Mouse (Mus musculus): ENCODE measurements around the gene Pcgf2. TPM values are rescaled to one million over a fixed set of nuclear protein-coding genes. Genes with fewer than 3 reads are reported as not detected.

The Pcgf2 gene
- total RNA-seq, 1 experiment = 20.1 TPM

- in situ Hi-C loops (cut with MboI; ENCODE audit: low sequenced_read_pairs in 2 of 2, unreplicated experiment in 2 of 2) = loop anchor here in 1 of 2 experiments (10.0 kb wide), 1 partner anchor 65 kb away; no protein-coding TSS in a partner anchor
- Histone ChIP-seq H3K4me1 (ENCODE audit: control insufficient read depth in 2 of 2, insufficient read depth in 2 of 2, low read length in 2 of 2, poor library complexity in 1 of 2) (peaks cover 3 to 26% of the 10 kb centered on the region in 2 experiments; a peak in 3 of 4 replicates), H3K9ac (ENCODE audit: insufficient read depth, low read depth, low read length, poor library complexity, severe bottlenecking) (peak overlapping the region; percentile 84), H3K9me3 (ENCODE audit: control insufficient read depth, insufficient read depth, low read depth, low read length) (no peaks in the 10 kb centered on the region), H3K4me3 (ENCODE audit: insufficient read depth in 1 of 2, low read depth in 1 of 2, low read length in 2 of 2, poor library complexity in 1 of 2, severe bottlenecking in 1 of 2) (peak overlapping the region; percentile 88 to 93), H3K27ac (ENCODE audit: insufficient read depth, low read depth, low read length, poor library complexity, severe bottlenecking) (peak overlapping the region; percentile 96), H3K36me3 (ENCODE audit: control insufficient read depth, insufficient read depth, low read length, poor library complexity, severe bottlenecking) (peaks cover 9% of the 10 kb centered on the region; the same call in 1 of the 2 replicates)
- DNase-seq (ENCODE audit: low read depth, low spot score) = peak; percentile 96
- no peak for TF ChIP-seq CHD2 (IDR thresholded peaks at IDR 0.05; ENCODE audit: low read depth, low read length)
These were observed 683 bp downstream of the Pcgf2 start for GRCm38 (mm10) chr11:97699626-97700002.

- Histone ChIP-seq H3K4me3 (ENCODE audit: insufficient read depth in 1 of 2, low read depth in 1 of 2, low read length in 2 of 2, poor library complexity in 1 of 2, severe bottlenecking in 1 of 2) (peak overlapping the region; percentile 88 to 93), H3K9ac (ENCODE audit: insufficient read depth, low read depth, low read length, poor library complexity, severe bottlenecking) (peak overlapping the region; percentile 98), H3K4me1 (ENCODE audit: control insufficient read depth in 2 of 2, insufficient read depth in 2 of 2, low read length in 2 of 2, poor library complexity in 1 of 2) (peaks cover 3 to 31% of the 10 kb centered on the region in 2 experiments; a peak in 3 of 4 replicates), H3K9me3 (ENCODE audit: control insufficient read depth, insufficient read depth, low read depth, low read length) (no peaks in the 10 kb centered on the region), H3K27ac (ENCODE audit: insufficient read depth, low read depth, low read length, poor library complexity, severe bottlenecking) (peak overlapping the region; percentile 96), H3K36me3 (ENCODE audit: control insufficient read depth, insufficient read depth, low read length, poor library complexity, severe bottlenecking) (peaks cover 5% of the 10 kb centered on the region; the same call in 1 of the 2 replicates)
- DNase-seq (ENCODE audit: low read depth, low spot score) = peak; percentile 86
- in situ Hi-C loops (cut with MboI; ENCODE audit: low sequenced_read_pairs in 2 of 2, unreplicated experiment in 2 of 2) = loop anchor here in 1 of 2 experiments (10.0 kb wide), 1 partner anchor 64 kb away; no protein-coding TSS in a partner anchor
- TF ChIP-seq HCFC1 (IDR thresholded peaks at IDR 0.05; ENCODE audit: borderline replicate concordance, insufficient read depth, low read length) (no peak), CHD2 (IDR thresholded peaks at IDR 0.05; ENCODE audit: low read depth, low read length) (no peak), ZC3H11A (IDR thresholded peaks at IDR 0.05; ENCODE audit: borderline replicate concordance, low read depth, low read length) (no peak), MAFK (IDR thresholded peaks at IDR 0.05; ENCODE audit: insufficient read depth, low read depth, low read length) (no peak), ZNF384 (IDR thresholded peaks at IDR 0.05; ENCODE audit: low read depth, low read length) (no peak)
These were observed 1.3 kb downstream of the Pcgf2 start for GRCm38 (mm10) chr11:97698741-97699611.

- TF ChIP-seq HCFC1 (IDR thresholded peaks at IDR 0.05; ENCODE audit: borderline replicate concordance, insufficient read depth, low read length) = no peak
- TF ChIP-seq ZC3H11A (IDR thresholded peaks at IDR 0.05; ENCODE audit: borderline replicate concordance, low read depth, low read length) = no peak
- TF ChIP-seq ZNF384 (IDR thresholded peaks at IDR 0.05; ENCODE audit: low read depth, low read length) = no peak
- no peak for TF ChIP-seq MAFK (IDR thresholded peaks at IDR 0.05; ENCODE audit: insufficient read depth, low read depth, low read length)
- no peak for TF ChIP-seq CHD2 (IDR thresholded peaks at IDR 0.05; ENCODE audit: low read depth, low read length)
- no peak for DNase-seq (ENCODE audit: low read depth, low spot score)
- H3K9me3 ChIP-seq (ENCODE audit: control insufficient read depth, insufficient read depth, low read depth, low read length) = no peaks in the 10 kb centered on the region
- H3K36me3 ChIP-seq (ENCODE audit: control insufficient read depth, insufficient read depth, low read length, poor library complexity, severe bottlenecking) = peaks cover 8% of the 10 kb centered on the region
- peak overlapping the region; percentile 88 to 93 for H3K4me3 ChIP-seq (ENCODE audit: insufficient read depth in 1 of 2, low read depth in 1 of 2, low read length in 2 of 2, poor library complexity in 1 of 2, severe bottlenecking in 1 of 2)
- peak overlapping the region; percentile 98 for H3K9ac ChIP-seq (ENCODE audit: insufficient read depth, low read depth, low read length, poor library complexity, severe bottlenecking)
- H3K27ac ChIP-seq (ENCODE audit: insufficient read depth, low read depth, low read length, poor library complexity, severe bottlenecking) = peak overlapping the region; percentile 61
- peaks cover 3 to 31% of the 10 kb centered on the region in 2 experiments; a peak in 3 of 4 replicates for H3K4me1 ChIP-seq (ENCODE audit: control insufficient read depth in 2 of 2, insufficient read depth in 2 of 2, low read length in 2 of 2, poor library complexity in 1 of 2)
- in situ Hi-C loops (cut with MboI; ENCODE audit: low sequenced_read_pairs in 2 of 2, unreplicated experiment in 2 of 2) = loop anchor here in 1 of 2 experiments (10.0 kb wide), 1 partner anchor 63 kb away; no protein-coding TSS in a partner anchor
These were observed 2.3 kb downstream of the Pcgf2 start for GRCm38 (mm10) chr11:97697891-97698529.

GRCm38 (mm10) chr11:97697199-97697890, 3.0 kb downstream of the Pcgf2 start:
- no peak for DNase-seq (ENCODE audit: low read depth, low spot score)
- Histone ChIP-seq H3K9me3 (ENCODE audit: control insufficient read depth, insufficient read depth, low read depth, low read length) (no peaks in the 10 kb centered on the region), H3K4me1 (ENCODE audit: control insufficient read depth in 2 of 2, insufficient read depth in 2 of 2, low read length in 2 of 2, poor library complexity in 1 of 2) (peaks cover 3 to 31% of the 10 kb centered on the region in 2 experiments; a peak in 3 of 4 replicates), H3K27ac (ENCODE audit: insufficient read depth, low read depth, low read length, poor library complexity, severe bottlenecking) (peak overlapping the region; percentile 61; the same call in 1 of the 2 replicates), H3K36me3 (ENCODE audit: control insufficient read depth, insufficient read depth, low read length, poor library complexity, severe bottlenecking) (peaks cover 15% of the 10 kb centered on the region), H3K9ac (ENCODE audit: insufficient read depth, low read depth, low read length, poor library complexity, severe bottlenecking) (peak overlapping the region; percentile 98; the same call in 1 of the 2 replicates), H3K4me3 (ENCODE audit: insufficient read depth in 1 of 2, low read depth in 1 of 2, low read length in 2 of 2, poor library complexity in 1 of 2, severe bottlenecking in 1 of 2) (peak overlapping the region; percentile 88 to 93)
- TF ChIP-seq MAFK (IDR thresholded peaks at IDR 0.05; ENCODE audit: insufficient read depth, low read depth, low read length) = no peak
- in situ Hi-C loops (cut with MboI; ENCODE audit: low sequenced_read_pairs in 2 of 2, unreplicated experiment in 2 of 2) = loop anchor here in 1 of 2 experiments (10.0 kb wide), 1 partner anchor 63 kb away; no protein-coding TSS in a partner anchor
